Mouse (Mus musculus) stomach, postnatal 0 days (tissue): ENCODE measurements around the gene Ngly1.

Source experiments
- CTCF ChIP-seq: IDR thresholded peaks from 2 replicates; pipeline ENCODE4 v1.5.1; 2016; ENCODE audit warnings: antibody characterized with exemption, low read depth, mild to moderate bottlenecking, moderate library complexity
- EP300 ChIP-seq: optimal IDR thresholded peaks from 2 replicates; pipeline ENCODE3; 2016; ENCODE audit warnings: antibody characterized with exemption

DNA sequence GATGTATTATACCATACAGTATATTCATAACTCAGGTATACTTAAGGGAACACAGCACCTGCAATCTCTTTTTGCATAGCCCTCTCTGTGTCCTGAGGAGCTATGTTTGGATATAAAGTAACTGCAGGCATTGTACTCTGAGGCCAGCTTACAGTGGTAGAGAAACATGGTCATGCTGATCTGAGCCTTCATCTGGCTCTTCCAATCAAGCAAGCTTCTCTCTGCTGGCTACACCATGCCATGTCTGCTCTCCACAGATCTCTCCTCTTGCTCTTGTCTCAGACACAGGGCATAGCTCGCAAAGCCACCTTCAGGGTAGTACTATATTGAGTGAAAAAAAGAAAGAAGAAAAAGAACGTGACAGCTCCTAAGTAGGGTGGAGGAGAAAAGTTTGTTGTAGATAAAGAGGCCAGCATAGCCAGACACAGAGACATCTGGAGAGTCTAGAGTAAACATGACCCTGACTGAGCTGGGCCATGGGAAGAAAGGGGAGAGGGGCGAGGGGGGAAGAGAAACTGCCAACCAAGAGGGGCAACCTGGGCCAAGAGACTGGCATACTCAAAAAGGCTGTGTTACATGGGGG lies 86.8 kb downstream of the Ngly1 start:
- TF ChIP-seq CTCF (no peak), EP300 (no peak)
